Mouse (Mus musculus) G1E (cell line): ENCODE measurements around the gene 2310030G06Rik. TPM values are rescaled to one million over a fixed set of nuclear protein-coding genes. Genes with fewer than 3 reads are reported as not detected.

Experiments
- ATAC-seq: 2 replicates; pipeline ENCODE4 v1.8.0; 2016; ENCODE audit warnings: mild to moderate bottlenecking; ENCODE audit not compliant: insufficient number of reproducible peaks, poor library complexity, low FRiP score, severe bottlenecking; ENCODE audit errors: extremely low read depth
- DNase-seq: peaks from one replicate; pipeline ENCODE4 v3.0.0; 2012; ENCODE audit warnings: low spot score
- H3K27me3 ChIP-seq: 2 replicates; pipeline ENCODE4 v1.6.1; 2012; ENCODE audit warnings: mild to moderate bottlenecking, low read length, inconsistent platforms; ENCODE audit not compliant: insufficient read depth
- H3K36me3 ChIP-seq: replicated peaks from 2 replicates; pipeline ENCODE3; 2012; ENCODE audit warnings: mild to moderate bottlenecking, inconsistent platforms
- H3K4me1 ChIP-seq: 2 replicates; pipeline ENCODE4 v1.6.1; 2012; ENCODE audit warnings: low read depth, low read length, inconsistent platforms, mixed read lengths; ENCODE audit not compliant: insufficient read depth
- H3K4me3 ChIP-seq: 2 replicates; pipeline ENCODE4 v1.5.1; 2012; ENCODE audit warnings: low read depth, mild to moderate bottlenecking, inconsistent platforms, low read length, moderate library complexity, mixed read lengths
- H3K9me3 ChIP-seq: replicated peaks from 2 replicates; pipeline ENCODE4 v1.6.1; 2012; ENCODE audit warnings: inconsistent platforms
- CTCF ChIP-seq: IDR thresholded peaks from 2 replicates; pipeline ENCODE4 v1.5.1; 2012; ENCODE audit warnings: low read depth, low read length, inconsistent platforms, mixed read lengths
- GATA1 ChIP-seq: IDR thresholded peaks from 2 replicates; pipeline ENCODE4 v1.6.1; 2012; ENCODE audit warnings: borderline replicate concordance, low read length, inconsistent platforms, mixed read lengths
- GATA2 ChIP-seq: IDR thresholded peaks from 2 replicates; pipeline ENCODE4 v1.6.1; 2012; ENCODE audit warnings: low read depth, low read length, inconsistent platforms, borderline replicate concordance
- POLR2AphosphoS5 ChIP-seq: IDR thresholded peaks from 2 replicates; pipeline ENCODE4 v1.6.1; 2012; ENCODE audit warnings: low read depth, low read length, inconsistent platforms; ENCODE audit not compliant: insufficient replicate concordance
- TAL1 ChIP-seq: conservative IDR thresholded peaks from 2 replicates; pipeline ENCODE4 v1.6.1; 2012; ENCODE audit warnings: low read depth, low read length, inconsistent platforms, mixed read lengths
- polyA plus RNA-seq: library from polyadenylated mRNA; stranded (reverse); fragments of >175 nt; gene quantifications from 2 replicates; pipeline ENCODE4 v1.2.3, GENCODE M21; 2012
- total RNA-seq, 2 experiments: library from RNA; stranded (forward) in 1 of 2; stranded (reverse) in 1 of 2; fragments of 200-1000 nt in 1 of 2; fragments of >200 nt in 1 of 2; fragmentation: Nextera tagmentation in 1 of 2; gene quantifications; 2 replicates each; pipeline ENCODE4 v1.2.3; 2014 to 2017

Gene 2310030G06Rik
- total and polyA plus RNA-seq, 3 experiments: 1.1 TPM; not detected in 2

- DNase-seq (no peak), ATAC-seq (no peak)
- H3K36me3 ChIP-seq: no peaks in the 10 kb centered on the region
- TF ChIP-seq CTCF (no peak), TAL1 (no peak), GATA1 (no peak), GATA2 (no peak), POLR2AphosphoS5 (no peak)
- H3K4me3 ChIP-seq: no peak overlapping the region
- H3K27me3 ChIP-seq: peaks cover 38% of the 10 kb centered on the region
- H3K4me1 ChIP-seq: no peaks in the 10 kb centered on the region; the same call in 1 of the 2 replicates
- H3K9me3 ChIP-seq: no peaks in the 10 kb centered on the region
These were observed 21.5 kb downstream of the 2310030G06Rik start for GRCm38 (mm10) chr9:50724661-50725330.

GRCm38 (mm10) chr9:50724147-50724546 lies 22.2 kb downstream of the 2310030G06Rik start:
- no peak overlapping the region for H3K4me3 ChIP-seq
- H3K4me1 ChIP-seq: no peaks in the 10 kb centered on the region; the same call in 1 of the 2 replicates
- peaks cover 36% of the 10 kb centered on the region for H3K27me3 ChIP-seq
- DNase-seq (no peak), ATAC-seq (no peak)
- H3K36me3 ChIP-seq: no peaks in the 10 kb centered on the region
- no peaks in the 10 kb centered on the region for H3K9me3 ChIP-seq
- TF ChIP-seq POLR2AphosphoS5: no peak
- TF ChIP-seq CTCF: no peak
- no peak for TF ChIP-seq TAL1
- TF ChIP-seq GATA1: no peak
- TF ChIP-seq GATA2: no peak

DNA sequence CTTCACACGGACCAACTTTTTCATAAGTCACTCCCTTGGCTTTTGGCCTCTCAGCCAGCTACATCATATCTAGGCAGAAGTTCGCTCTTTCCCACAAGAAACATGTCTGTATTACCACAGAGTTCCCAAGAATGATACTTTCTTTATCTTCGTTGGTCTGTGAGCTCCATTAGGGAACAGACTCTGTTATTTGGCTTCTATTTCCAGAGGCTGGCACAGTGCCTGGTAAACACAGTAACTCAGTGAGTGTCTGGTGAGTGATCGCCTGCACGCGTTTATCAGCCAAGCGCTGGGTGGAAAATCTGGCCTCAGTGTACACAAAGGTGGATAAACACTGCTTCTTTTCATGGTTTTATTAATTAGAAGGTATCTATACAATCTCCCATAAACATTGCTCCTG lies 22.9 kb downstream of the 2310030G06Rik start:
- no peak for ATAC-seq
- Histone ChIP-seq H3K9me3 (no peaks in the 10 kb centered on the region), H3K4me3 (no peak overlapping the region), H3K4me1 (no peaks in the 10 kb centered on the region; the same call in 1 of the 2 replicates), H3K27me3 (peaks cover 36% of the 10 kb centered on the region), H3K36me3 (no peaks in the 10 kb centered on the region)
- DNase-seq: no peak
- TF ChIP-seq GATA2: no peak
- no peak for TF ChIP-seq POLR2AphosphoS5
- no peak for TF ChIP-seq CTCF
- no peak for TF ChIP-seq TAL1
- TF ChIP-seq GATA1: no peak

DNA sequence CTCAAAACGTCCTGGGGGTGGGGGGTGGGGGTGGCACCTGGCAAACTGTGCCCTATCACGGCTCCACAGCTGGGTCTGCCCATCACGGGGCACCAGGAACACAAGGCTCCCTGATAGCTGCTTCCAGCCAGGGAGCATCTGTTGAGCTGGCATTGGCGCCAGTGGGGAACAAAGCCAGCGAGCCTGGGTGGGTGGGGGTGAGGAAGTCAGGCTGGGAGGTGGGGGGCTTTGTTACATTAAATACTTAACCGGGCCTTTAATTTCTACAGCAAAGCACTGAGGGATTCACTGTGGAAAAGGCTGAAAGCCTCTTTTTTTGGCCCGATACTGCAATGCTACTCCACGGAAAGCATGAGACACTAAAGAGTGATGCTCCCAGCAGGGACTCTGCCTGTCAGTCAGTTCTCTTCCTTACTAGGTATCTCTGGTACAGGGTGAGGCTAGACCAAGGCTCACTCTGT lies 23.9 kb downstream of the 2310030G06Rik start:
- ATAC-seq: no peak
- DNase-seq: no peak
- H3K27me3 ChIP-seq: peaks cover 33% of the 10 kb centered on the region
- TF ChIP-seq POLR2AphosphoS5: no peak
- TF ChIP-seq TAL1: no peak
- no peak for TF ChIP-seq CTCF
- no peak for TF ChIP-seq GATA1
- no peak for TF ChIP-seq GATA2
- H3K4me1 ChIP-seq: no peaks in the 10 kb centered on the region
- H3K9me3 ChIP-seq: no peaks in the 10 kb centered on the region
- no peak overlapping the region for H3K4me3 ChIP-seq
- no peaks in the 10 kb centered on the region for H3K36me3 ChIP-seq

GRCm38 (mm10) chr9:50721061-50721460 lies 25.3 kb downstream of the 2310030G06Rik start:
- Histone ChIP-seq H3K27me3 (peaks cover 32% of the 10 kb centered on the region), H3K9me3 (no peaks in the 10 kb centered on the region), H3K4me1 (no peaks in the 10 kb centered on the region), H3K36me3 (no peaks in the 10 kb centered on the region), H3K4me3 (no peak overlapping the region)
- ATAC-seq (no peak), DNase-seq (no peak)
- TF ChIP-seq POLR2AphosphoS5 (no peak), GATA2 (no peak), CTCF (no peak), TAL1 (no peak), GATA1 (no peak)

GRCm38 (mm10) chr9:50718878-50719277 lies 27.5 kb downstream of the 2310030G06Rik start:
- Histone ChIP-seq H3K4me1 (no peaks in the 10 kb centered on the region), H3K9me3 (no peaks in the 10 kb centered on the region), H3K36me3 (no peaks in the 10 kb centered on the region), H3K27me3 (peaks cover 34% of the 10 kb centered on the region), H3K4me3 (no peak overlapping the region)
- DNase-seq (no peak), ATAC-seq (no peak)
- TF ChIP-seq GATA2 (no peak), POLR2AphosphoS5 (no peak), GATA1 (no peak), CTCF (no peak), TAL1 (no peak)
